Mouse (Mus musculus) CD4-positive, CD25-positive, alpha-beta regulatory T cell, adult 4 months (primary cell): ENCODE data around the gene Rnf181. TPM values are rescaled to one million over a fixed set of nuclear protein-coding genes. Genes with fewer than 3 reads are reported as not detected.
A peak's percentile ranks its signal among the peaks of the same experiment; 100 is the strongest.

Experiments
- ATAC-seq: one replicate; pipeline ENCODE4 v1.8.0; 2017
- polyA plus RNA-seq, 2 experiments: library from polyadenylated mRNA; unstranded; fragments of 100-300 nt; shearing (Covaris generic); gene quantifications; one replicate each; pipeline ENCODE4 v1.2.1; 2017

The Rnf181 gene
- 100 to 1,000 TPM; 141 to 148 TPM for polyA plus RNA-seq

- ATAC-seq = no peak
Observed at GRCm38 (mm10) chr6:72366844-72367443, at the start of gene Rnf181. Rnf181 (minus strand) TSS chr6:72366956.

GRCm38 (mm10) chr6:72415964-72416772 is 49.4 kb upstream of the Rnf181 start:
- ATAC-seq = no peak

- no peak for ATAC-seq
Observed at GRCm38 (mm10) chr6:72415181-72415580, 48.4 kb upstream of the Rnf181 start.

GRCm38 (mm10) chr6:72414076-72414756 is 47.5 kb upstream of the Rnf181 start, which contains the start of gene Ggcx:
Ggcx (plus strand) TSS chr6:72414308.
- peak; percentile 98 for ATAC-seq

- ATAC-seq = no peak
Observed at GRCm38 (mm10) chr6:72410518-72410917, 43.8 kb upstream of the Rnf181 start.

GRCm38 (mm10) chr6:72410003-72410402 is 43.2 kb upstream of the Rnf181 start:
- no peak for ATAC-seq

GRCm38 (mm10) chr6:72409567-72409966 is 42.8 kb upstream of the Rnf181 start:
- ATAC-seq = no peak

GRCm38 (mm10) chr6:72407119-72407518 is 40.4 kb upstream of the Rnf181 start:
- ATAC-seq = peak; percentile 98

- ATAC-seq = no peak
Observed at GRCm38 (mm10) chr6:72405356-72405755, 38.6 kb upstream of the Rnf181 start.

- ATAC-seq = peak; percentile 95
Observed at GRCm38 (mm10) chr6:72401875-72402274, 35.1 kb upstream of the Rnf181 start.

- no peak for ATAC-seq
Observed at GRCm38 (mm10) chr6:72399967-72400366, 33.2 kb upstream of the Rnf181 start.

GRCm38 (mm10) chr6:72396837-72397251 is 30.1 kb upstream of the Rnf181 start:
- ATAC-seq = no peak

- ATAC-seq = no peak
Observed at GRCm38 (mm10) chr6:72392341-72392740, 25.6 kb upstream of the Rnf181 start.

GRCm38 (mm10) chr6:72390795-72391521 is 24.2 kb upstream of the Rnf181 start:
- peak; percentile 40 for ATAC-seq

GRCm38 (mm10) chr6:72389941-72390771 is 23.4 kb upstream of the Rnf181 start, which contains the start of gene Vamp8:
Vamp8 (minus strand) TSS chr6:72390703.
- ATAC-seq = peak; percentile 82

- peak; percentile 24 for ATAC-seq
Observed at GRCm38 (mm10) chr6:72389471-72389940, 22.8 kb upstream of the Rnf181 start.

- ATAC-seq = no peak
Observed at GRCm38 (mm10) chr6:72388791-72389329, 22.1 kb upstream of the Rnf181 start.

- ATAC-seq = no peak
Observed at GRCm38 (mm10) chr6:72388266-72388665, 21.5 kb upstream of the Rnf181 start.

- no peak for ATAC-seq
Observed at GRCm38 (mm10) chr6:72387816-72388215, 21.1 kb upstream of the Rnf181 start.

GRCm38 (mm10) chr6:72386561-72386960 is 19.8 kb upstream of the Rnf181 start:
- no peak for ATAC-seq

- ATAC-seq = no peak
Observed at GRCm38 (mm10) chr6:72385258-72385657, 18.5 kb upstream of the Rnf181 start.
